Mouse (Mus musculus) right cerebral cortex, postnatal 14 days (tissue): ENCODE data around the gene Eif5.
"Not testable (repeated sequence)": the region's sequence is repeated elsewhere in the genome, so short reads cannot be mapped to it uniquely, and the experiment has no call there.

Source experiments
- DNase-seq: peaks from one replicate; pipeline ENCODE4 v3.0.0; 2022

Gene Eif5

DNA sequence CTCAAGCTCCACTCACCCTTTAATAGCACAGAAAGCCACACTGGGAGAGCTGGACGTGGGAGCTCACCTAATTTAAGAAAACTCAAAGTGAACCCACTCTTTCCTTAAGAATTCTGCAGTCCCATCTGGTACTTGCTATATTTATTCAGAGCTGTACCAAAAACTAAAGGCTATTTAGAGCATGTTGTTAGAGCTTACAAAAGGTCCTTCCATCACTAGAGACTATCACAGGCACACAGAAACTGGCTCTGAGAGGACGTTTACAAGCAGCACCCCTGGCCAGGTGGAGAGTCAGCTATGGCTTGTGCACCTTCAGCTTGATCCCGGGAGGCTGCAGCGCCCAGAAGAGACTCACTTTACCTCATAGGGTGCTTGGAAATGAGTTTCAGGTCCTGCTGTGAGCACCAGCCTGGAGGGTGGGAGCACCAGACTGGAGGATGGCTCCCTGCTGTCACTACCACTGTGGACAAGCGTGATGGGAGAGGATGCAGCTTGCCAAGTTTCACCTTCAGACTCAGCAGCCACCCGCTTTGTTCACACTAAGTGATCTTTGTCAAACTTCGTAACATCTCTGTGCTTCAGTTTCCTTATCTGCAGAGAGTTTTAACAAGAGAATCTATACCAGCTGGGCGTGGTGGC is 10.1 kb upstream of the Eif5 start:
- DNase-seq: peak; percentile 40

DNA sequence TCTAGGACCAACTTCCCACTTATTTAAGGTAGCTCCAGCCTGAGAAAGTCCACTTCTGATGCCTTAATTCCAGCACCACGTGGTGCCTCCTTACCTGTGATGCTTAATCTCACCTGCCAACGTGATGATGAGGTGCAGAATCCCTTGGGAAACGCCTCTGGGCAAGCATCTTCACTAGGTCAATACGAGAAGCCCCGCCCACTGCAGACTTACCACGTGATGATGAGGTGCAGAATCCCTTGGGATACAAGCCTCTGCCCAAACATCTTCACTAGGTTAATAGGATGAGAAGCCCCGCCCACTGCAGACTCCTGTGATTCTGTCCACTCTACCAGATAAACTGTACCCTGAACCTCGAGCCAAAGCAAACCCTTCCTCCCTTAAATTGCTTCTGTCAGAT is 8.6 kb upstream of the Eif5 start:
- DNase-seq: no peak

DNA sequence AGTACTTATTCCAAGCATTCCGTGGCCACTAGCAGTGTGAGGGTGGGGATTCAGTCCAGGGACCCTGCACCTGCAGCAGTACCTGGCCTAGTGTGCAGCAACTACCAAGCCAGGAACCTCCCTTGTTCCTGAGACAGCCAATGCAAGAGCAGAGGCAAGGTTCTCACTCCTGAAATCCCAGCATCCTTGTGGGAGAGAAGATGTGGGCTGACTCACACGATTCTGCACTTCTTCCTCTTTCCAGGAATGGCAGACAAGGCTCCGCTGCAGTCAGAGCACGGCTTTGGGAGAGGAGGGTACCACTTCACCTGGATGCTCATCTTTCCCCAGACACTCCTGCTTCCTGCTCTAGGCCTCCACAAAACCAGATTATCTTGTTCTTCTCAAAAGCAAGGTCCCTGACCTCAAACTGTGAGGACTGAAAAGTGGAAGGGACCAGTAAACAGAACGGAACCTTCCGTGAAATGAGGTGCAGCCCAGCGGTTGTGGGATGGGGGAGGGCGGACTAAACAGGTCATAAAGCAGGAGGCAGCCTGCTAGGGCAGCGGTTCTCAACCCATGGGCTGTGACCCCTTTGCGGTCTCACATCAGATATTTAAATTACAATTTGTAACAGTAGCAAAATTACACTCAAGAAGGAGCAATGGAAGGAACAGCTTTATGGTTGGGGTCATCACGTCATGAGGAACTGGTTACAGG is 4.6 kb upstream of the Eif5 start:
- DNase-seq: no peak

DNA sequence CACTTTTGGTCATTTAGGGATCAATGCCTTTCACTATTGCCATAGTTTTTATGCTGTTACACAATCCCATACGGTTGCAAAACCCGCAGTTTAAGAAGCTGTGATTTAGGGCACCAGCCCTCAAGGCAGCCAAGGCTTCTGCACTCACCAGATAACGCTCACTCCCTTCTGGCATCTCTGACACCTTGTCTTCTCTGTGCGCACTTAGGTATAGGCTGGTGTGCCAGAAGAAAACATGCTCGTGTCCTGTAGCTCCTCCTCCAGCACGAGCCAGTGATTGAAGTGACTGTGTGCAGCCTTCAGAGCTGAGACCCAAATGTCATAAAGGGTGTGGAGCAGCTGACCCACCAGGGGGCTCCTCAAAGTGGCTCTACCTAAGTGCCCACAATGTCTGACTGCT is 2.5 kb upstream of the Eif5 start:
- DNase-seq: no peak

DNA sequence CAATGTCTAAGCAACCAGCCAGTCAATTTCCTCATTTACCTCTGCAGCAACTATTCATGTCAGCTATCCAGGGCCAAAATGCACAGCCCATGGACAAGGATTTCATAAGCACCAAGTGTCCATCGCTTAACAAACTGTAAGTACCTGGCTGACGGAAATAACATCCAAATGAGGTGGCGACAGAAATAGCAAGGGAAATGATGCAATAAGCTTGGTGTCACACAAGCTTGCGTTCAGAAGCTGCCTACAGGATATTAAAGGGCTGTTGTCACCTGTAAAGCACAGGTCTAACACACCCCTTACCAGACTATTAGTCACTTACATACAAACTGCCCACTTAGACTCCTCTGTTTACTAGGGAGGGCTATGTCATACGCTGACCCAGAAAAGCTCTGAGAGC is 2.1 kb upstream of the Eif5 start:
- DNase-seq: no peak

DNA sequence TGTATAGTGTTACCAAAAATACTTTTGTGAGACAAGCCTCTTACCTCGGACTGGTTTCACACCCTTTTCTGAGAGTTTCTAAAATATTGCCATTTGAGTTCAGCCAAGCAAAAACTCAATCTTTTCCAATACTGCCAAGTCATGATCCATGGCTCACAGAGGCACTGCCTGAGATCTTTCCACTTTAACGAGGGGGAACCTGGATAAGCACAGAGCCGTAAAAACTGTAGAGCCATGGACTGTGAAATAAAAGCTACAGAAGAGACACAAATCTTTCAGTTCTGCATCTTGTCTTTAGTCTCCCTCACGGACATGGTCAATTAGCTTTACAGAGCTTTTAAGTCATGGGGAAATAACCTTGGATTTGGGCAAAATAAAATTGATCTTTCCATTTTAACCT is 1.1 kb upstream of the Eif5 start:
- DNase-seq: no peak

DNA sequence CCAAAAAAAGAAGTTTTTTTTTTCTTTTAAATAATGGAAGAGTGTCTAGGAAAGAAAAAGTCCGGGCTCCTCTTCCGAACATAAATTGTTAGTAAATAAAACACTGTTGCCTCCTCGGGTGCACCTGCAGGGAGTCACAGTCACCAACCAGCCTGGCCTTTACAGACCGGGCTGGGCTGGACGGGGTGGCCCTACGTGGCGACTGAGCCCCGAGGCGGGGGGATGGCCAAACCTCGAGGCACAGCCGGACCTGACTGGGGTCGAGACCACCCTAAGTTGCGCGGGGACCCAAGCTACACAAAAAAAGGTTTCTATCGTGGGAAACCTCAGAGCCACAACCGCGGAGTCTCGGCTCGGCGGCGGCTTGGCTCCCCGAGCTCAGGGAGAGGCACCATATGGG is 475 bp upstream of the Eif5 start:
- no peak for DNase-seq

DNA sequence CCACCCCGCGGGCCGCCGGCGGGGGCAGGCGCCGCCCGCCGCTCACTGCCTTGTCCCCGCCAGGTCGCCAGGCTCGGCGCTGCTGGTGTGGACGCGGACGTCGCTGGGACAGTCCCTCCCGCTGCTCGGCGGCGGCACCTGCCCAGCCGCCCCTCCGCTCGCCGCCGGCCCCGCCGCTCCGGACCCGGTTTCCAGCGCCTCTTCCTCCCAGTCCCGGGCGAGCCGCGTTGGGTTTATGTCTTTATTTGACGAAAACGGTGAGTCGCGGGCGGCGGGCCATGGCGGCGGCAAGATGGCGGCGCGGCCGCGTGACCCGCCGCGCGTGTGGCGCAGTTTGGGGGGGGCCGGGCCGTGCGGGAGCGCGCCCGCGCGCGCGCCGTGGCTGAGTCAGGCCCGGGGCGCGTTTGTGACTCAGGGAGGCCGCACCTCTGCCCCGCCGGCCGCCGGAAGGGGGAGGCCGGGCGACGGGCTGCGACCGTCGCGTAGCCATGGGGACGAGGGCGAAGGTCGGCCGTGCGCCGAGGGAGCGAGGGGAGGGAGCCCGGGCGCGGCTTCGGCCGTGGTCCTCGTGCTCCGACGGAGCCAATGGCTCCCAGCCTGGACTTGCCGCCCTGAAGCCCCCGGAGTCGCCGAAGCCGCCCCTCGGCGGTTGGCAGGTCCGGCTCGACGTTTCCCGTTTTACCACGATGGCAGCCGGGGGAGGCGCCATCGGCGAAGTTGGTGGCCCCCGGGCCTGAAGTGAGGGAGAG is 650 bp downstream of the Eif5 start:
- DNase-seq: peak; percentile 79

DNA sequence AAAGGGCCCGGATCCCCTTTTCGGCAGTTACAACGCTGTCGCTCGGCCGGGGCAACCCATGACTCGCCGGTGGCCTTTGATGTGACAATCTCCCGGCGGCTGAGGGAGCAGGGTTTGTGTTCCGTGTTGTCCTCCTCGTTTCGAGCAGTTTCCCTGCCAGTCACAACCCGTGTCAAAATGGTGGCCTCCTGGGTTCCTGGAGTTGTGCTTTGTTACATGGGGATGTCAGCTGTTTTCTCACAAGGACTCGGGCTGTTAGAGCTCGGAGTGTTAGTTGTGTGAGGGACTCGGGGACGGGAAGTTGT is 1.2 kb downstream of the Eif5 start:
- DNase-seq: no peak

DNA sequence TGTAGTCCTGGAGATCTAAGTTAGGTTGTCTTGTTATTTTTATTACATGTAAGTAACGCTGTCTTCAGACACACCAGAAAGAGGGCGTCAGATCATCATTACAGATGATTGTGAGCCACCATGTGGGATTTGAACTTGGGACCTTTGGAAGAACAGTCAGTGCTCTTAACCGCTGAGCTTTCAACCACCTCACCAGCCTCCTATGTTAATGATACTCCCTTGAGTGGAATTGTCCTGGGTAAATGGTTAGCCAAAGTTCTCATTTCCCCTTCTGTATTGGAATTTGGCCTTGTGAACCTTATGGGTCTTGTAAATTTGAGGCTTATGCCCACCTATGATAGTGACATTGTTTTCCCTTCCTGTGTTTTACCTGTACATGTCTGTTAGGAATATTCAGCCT is 9.3 kb downstream of the Eif5 start:
- DNase-seq: no peak

DNA sequence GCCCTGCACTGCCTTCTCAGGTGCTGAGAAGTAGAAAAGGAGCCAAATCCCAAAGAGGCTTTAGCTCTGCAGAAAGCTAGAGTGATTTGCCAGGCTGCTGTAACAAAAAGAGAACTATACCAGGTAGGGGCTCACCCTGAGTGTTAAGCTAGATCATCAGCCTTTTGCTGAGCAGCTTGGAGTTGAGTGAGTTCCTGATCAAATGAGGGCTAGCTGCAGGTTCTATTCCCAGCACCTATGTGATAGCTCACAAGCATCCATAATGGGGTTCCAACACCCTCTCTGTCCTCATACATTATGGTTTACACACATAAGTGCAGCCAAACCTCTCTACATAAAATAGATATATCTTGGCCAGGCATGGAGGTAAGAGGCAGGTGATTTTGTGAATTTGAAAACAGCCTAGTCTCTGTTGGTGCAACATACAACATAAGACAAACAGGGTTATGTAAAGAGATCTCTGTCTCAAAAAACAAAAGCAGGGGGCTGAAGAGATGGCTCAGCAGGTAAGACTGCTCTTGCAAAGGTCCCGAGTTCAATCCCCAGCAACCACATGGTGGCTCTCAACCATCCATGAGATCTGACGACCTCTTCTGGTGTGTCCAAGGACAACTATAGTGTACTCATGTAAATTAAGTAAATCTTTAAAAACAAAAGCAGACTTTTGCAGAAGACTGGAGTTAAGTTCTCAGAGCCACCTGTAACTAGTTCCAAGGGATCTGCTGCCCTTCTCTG is 10.9 kb downstream of the Eif5 start:
- DNase-seq: no peak

DNA sequence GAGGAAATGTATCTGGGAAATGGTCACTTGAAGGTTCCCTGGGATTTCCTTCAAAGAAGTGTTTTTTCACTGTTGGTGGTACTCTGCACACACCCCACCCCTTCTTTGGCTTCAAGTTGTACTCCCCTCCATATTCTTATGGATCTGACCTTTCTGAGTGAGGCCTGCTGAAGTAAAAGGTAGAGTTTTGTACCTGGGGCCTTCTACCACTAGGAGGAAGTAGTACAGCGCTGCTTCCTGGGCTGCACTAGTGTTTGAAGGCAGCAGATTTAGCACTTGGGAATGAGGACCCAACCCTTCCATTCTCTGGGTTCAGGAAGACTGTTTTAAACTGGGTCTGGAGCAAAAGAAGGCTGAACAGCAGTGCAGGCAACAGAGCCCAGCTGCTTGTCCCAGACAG is 12.9 kb downstream of the Eif5 start:
- DNase-seq: no peak

DNA sequence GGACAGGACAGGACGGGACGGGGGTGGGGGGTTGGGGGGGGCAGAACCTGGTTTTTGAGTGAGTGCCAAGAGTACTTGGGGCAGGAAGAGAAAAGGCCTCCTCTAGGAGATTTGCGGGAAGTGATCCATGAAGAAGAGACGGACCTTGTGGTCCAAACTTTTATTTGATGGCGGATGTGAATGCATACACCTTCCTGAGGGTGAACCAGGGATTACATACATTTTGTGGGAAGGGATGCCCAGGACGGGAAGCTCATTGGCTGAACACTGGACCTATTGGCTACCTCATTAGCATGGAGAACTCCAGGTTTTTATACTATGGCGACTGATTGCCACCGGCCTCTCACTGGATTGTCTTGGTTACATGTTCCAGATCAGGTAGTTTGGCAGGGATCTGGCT is 14.5 kb downstream of the Eif5 start:
- DNase-seq: no peak

DNA sequence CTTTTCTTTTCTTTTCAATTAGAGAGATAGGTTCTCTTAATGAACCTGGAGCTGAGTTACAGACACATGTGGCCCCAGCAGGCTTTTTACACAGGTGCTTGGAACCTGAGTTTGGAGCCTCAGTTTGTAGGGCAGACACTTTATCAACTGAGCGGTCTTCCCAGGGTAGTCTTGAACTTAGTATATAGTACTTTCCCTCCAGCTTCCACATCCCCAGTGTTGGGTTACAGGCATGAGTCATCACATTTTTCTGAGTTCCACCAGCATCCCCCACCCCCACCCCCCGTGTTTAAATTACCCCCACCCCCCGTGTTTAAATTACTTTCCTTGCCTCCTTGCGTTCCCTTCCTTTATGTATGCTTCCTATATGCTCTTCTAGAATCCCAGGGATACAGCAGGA is 17.5 kb downstream of the Eif5 start:
- DNase-seq: no peak

DNA sequence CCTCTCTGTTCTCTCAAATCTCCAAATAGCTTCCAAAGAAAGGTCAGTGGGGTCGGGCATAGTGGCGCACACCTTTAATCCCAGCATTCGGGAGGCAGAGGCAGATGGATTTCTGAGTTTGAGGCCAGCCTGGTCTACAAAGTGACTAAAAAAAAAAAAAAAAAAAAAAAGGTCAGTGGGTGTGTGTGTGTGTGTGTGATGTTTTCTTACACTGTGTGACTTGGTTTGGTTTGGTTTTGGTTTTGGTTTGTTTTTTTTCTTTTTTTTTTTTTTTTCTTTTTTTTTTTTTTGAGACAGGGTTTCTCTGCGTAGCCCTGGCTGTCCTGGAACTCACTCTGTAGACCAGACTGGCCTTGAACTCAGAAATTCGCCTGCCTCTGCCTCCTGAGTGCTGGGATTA is 18.1 kb downstream of the Eif5 start:
- DNase-seq: not testable (repeated sequence)

DNA sequence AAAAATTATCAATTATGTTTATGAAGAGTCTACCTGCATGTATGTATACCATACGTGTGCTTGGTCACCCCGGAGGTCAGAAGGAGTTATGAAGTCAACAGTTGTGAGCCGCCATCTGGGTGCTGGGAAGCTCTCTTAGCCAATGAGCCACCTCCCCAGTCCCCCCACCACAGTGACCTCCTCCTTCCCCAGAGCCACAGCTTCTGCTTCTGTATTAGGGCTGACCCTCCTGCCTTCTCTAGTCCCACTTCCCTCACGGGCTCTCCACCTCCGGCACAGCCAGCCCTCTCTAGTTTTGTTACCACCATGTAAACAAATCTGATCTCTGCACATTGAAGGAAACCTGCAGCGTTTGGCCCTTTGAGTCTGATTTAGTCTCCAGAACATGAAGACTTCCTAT is 19.7 kb downstream of the Eif5 start:
- no peak for DNase-seq

DNA sequence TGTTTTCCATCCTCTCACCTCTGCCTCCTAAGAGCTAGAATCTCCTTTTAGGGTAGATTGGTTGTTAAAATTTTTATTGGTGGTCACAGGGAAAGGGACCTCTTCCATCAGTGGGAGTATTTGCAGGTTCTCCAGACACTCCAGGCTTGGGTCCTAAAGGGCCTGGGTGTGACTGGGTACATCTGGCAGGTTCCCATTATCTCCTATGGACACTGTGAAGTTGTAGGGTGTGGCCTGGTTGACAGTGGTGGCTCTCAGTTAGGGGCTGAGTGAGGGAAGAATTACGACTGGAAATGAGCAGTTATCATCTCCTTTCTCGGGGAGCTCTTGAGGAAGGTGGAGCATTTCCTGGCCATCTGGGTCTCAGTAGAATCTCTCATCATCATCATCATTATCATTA is 20.8 kb downstream of the Eif5 start:
- no peak for DNase-seq

DNA sequence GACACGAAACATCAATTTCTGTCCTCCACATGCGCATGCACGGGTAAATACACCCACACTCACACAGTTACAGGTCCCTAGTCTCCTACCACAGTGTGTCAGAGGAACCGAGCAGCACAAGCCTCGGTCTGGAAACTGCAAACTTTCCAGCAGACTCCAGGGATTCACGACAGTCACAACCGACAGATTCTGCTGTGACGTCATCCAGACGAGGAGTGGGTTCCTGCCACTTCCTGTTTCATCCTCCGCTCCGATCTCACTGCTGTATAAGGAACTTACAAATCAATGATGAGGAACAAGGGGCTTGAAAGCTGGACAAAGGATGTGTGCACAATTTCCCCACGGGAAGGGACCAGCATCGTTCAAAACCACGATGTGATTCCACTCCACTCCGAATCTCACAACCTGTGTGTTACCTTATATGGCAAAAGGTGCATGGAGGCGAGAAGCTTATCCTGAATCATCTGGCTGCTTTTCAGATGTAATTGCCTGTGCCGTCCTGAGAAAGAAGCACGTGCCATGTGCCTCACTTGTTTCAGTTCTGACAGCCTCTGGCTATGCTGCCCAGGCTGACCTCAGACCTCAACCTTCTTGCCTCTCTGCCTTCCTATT is 21.9 kb downstream of the Eif5 start:
- peak; percentile 50 for DNase-seq

DNA sequence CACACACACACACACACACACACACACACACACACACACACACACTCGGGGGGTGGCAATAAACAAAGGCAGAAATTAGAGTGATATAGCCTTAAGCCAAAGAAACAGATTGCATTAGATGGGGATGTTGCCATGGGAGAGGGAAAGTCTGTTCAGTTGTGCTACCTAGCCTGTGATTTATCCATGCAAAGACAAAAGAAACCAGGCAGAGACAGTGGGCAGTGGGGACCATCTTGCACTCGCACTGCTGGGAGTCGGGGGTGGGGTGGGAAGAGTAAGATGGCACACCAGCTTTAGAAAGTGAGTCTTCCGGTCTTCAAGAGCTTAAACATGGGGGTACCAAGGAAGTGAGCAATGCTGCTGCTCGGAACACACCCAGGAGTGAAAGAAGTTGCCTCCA is 22.5 kb downstream of the Eif5 start:
- DNase-seq: no peak

DNA sequence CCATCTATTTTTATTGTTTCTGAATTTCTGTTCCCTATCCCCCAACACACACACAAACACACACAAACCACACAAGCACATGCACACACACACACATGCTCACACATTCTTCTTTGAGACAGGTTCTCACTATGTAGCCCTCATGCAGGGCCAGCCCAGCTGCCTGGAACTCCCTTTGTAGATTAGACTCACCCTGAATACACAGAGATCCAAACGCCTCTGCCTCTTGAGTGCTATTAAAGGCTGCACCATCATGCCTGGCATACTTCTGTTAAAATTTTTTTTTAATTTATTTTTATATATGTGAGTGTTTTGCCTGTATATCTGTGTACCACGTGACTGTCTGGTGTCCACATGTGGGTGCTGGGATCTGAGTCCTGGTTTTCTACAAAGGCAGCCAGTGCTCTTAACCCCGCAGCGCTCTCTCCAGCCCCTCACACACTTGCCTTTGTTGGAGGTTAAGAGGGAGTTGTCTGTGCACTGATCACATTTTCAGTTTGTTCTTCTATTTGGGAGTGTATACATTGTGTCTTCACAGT is 24.5 kb downstream of the Eif5 start:
- no peak for DNase-seq

DNA sequence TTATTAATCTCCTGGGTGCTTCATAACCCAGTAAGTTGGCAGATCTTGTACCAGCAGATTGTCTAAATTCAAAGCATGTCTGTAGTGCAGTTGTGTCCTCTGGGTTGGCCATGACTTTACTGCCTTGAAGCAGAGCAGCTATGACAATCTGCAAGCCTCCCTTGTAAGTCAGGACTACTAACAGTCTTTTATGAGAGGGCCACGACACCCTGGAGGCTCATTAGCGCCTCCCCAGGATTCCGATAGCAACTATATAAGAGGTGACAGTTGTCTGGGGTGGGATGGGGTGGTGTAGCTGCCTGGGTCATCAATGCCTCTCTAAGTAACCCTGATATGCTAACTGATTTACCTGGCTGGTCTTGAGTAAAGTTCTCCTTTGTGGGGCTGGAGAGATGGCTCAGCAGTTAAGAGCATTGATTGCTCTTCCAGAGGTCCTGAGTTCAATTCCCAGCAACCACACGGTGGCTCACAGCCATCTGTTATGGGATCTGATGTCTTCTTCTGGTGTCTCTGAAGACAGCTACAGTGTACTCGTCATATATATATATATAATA is 25.3 kb downstream of the Eif5 start:
- DNase-seq: no peak

DNA sequence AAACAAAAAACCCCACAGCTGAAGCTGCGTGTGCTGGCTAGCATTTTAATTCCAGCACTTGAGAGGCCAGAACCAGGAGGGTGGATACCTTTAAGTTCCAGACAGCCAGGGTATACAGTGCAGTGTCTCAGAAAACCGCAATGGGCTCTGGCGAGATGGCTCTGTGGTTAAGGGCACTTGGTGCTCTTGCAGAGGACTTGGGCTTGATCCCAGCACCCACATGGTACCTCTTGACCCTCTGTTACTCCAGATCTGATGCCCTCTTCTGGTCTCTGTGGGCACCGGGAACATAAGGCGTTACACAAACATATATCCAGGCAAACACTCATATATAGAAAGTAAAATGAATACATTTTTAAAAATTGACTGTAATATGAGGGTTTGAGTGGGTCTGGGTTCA is 27.5 kb downstream of the Eif5 start:
- DNase-seq: no peak

DNA sequence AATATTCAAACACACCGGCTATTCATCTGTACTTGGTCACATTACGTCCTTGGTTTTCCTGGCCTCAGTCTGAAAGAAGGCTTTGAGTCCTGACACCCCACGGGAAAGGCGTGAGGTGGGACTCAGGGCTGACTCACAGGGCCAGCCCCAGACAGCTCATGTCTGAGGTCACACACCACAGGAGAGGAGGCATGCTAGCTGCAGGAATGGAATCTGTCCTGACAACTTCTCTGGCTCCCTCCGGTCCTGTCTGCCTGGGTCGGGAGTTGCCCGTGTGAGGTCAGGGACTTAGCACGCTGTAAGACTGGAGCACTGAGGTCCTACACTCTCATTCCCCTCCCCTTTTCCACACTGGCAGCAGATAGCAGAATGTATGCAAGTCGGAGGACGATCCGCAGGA is 31.0 kb downstream of the Eif5 start:
- no peak for DNase-seq
